Mouse (Mus musculus): Measurements from ENCODE around the gene Kcnq5. TPM values are rescaled to one million over a fixed set of nuclear protein-coding genes. Genes with fewer than 3 reads are reported as not detected.
"Not testable (repeated sequence)": the region's sequence is repeated elsewhere in the genome, so short reads cannot be mapped to it uniquely, and the experiment has no call there.

The Kcnq5 gene
- total RNA-seq, 2 experiments from 2014 or later, result 2.1 to 3.0 TPM

GRCm38 (mm10) chr1:21684444-21684843 lies 277.3 kb downstream of the Kcnq5 start:
- intact Hi-C loops (cut with DNase I), result no loop called here
- no peak for DNase-seq

DNA sequence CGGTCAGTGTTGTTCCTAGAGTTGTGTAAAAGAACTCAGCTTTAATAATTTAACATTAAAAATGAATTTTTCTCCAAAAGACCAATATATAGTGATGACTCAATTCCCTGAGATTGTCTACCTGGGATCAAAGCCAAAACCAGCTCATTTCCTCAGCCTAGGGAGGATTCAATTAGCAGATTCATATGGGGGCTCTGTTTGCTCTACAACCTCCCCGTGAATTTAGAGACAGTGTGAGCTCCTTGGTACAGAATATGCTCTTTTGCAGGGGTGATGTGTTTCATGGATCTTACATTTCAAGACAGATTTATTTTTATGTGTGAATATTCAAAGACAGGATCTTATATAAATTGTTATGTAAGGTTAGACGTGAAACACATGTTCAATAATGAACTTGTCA lies 284.9 kb downstream of the Kcnq5 start:
- intact Hi-C loops (cut with DNase I), result no loop called here
- DNase-seq, result no peak

DNA sequence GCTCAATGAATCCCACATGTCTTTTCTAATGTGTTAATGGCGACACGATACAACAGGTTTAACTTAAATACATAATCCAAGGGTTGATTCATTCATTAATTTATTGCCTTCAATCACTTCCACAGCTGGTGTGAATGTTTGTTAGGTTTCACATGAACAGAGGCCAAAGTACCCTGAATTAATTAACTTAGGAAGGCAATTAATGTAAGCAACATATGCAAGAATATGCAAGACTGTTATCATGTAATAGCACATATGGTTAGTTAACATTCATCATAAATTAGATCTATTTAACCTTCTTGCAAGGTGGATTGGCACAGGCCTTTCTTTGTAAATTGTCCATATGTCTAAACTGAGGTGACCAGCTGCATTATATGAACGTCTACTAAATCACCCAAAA lies 300.9 kb downstream of the Kcnq5 start:
- DNase-seq, result no peak
- intact Hi-C loops (cut with DNase I), result no loop called here

GRCm38 (mm10) chr1:21650820-21651219 lies 310.9 kb downstream of the Kcnq5 start:
- DNase-seq, result no peak
- intact Hi-C loops (cut with DNase I), result no loop called here

- intact Hi-C loops (cut with DNase I), result loop anchor here (10.0 kb wide), 1 partner anchor 199 kb away; no protein-coding TSS in a partner anchor
- peak; percentile 4 to 9 for DNase-seq
Observed at GRCm38 (mm10) chr1:21635406-21635805, 326.3 kb downstream of the Kcnq5 start.

- no peak for DNase-seq
- intact Hi-C loops (cut with DNase I), result loop anchor here (10.0 kb wide), 1 partner anchor 201 kb away; no protein-coding TSS in a partner anchor
Observed at GRCm38 (mm10) chr1:21634013-21634412, 327.7 kb downstream of the Kcnq5 start.

DNA sequence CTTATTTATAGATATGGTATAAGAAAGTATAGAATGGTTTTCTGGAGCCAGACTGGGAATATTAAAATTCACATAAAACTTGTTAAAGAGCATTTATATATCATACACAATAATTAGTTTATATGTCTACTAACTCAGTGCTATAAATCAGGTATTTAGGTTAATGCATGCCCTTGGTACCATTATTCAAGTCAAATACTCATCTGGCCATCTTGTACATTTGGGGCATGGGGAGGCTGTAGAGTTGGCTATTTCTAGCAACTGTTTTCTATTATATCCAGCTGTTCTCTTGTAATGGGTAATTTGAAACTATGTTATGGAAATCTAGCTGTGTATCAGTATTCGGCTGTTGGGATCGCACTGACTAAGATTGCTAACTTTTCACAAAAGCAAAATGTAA lies 339.3 kb downstream of the Kcnq5 start:
- no peak for DNase-seq
- intact Hi-C loops (cut with DNase I), result no loop called here

DNA sequence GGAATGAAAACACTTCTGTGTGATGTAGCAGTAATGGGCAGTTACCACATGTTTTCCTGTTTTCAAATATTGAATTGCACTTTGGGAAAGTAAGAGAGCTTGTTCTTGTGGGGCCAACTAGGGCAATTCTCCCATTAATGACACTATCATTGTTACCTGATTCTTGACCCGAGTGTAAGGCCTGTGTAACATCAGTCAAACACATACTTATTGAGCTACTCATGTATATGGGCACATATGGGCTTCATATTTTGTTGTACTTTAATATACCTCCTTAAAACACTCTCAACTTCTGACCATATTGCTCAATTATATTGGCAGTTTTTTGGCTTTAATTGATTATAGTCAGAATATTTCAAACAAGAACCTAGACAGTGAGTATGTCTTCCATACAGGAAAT lies 339.7 kb downstream of the Kcnq5 start:
- no peak for DNase-seq
- intact Hi-C loops (cut with DNase I), result no loop called here

GRCm38 (mm10) chr1:21618712-21619111 lies 343.0 kb downstream of the Kcnq5 start:
- no peak for DNase-seq
- intact Hi-C loops (cut with DNase I), result loop anchor here (10.0 kb wide), 1 partner anchor 446 kb away; no protein-coding TSS in a partner anchor

- intact Hi-C loops (cut with DNase I), result loop anchor here (10.0 kb wide), 1 partner anchor 448 kb away; no protein-coding TSS in a partner anchor
- no peak for DNase-seq
Observed at GRCm38 (mm10) chr1:21616666-21617065, 345.1 kb downstream of the Kcnq5 start.

- intact Hi-C loops (cut with DNase I), result loop anchor here (5.0 to 10.0 kb wide), 2 partner anchors 82 to 451 kb away; no protein-coding TSS in a partner anchor
- DNase-seq, result peak in 1 of 2 experiments; percentile 13
Observed at GRCm38 (mm10) chr1:21613933-21614332, 347.8 kb downstream of the Kcnq5 start.

DNA sequence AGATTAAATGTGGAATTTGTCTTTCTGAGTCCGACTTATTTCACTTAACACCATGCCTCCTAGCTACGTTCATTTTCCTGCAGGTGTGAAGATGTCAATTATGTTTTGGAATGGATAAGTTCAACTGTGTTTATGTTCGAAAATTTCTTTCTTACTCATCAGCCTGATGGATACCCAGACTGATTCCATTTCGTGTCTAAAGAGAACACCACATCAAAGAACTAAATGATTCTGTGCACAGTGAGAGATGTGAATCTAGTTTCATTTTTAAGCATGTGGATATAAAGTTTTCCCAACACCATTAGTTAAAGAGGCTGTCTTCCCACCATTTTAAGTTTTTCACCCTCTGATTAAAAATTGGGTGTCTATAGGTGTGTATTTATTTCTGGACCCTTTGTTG lies 357.7 kb downstream of the Kcnq5 start:
- intact Hi-C loops (cut with DNase I), result no loop called here
- no peak for DNase-seq

- no peak for DNase-seq
Observed at GRCm38 (mm10) chr1:21602567-21602966, 359.2 kb downstream of the Kcnq5 start.

DNA sequence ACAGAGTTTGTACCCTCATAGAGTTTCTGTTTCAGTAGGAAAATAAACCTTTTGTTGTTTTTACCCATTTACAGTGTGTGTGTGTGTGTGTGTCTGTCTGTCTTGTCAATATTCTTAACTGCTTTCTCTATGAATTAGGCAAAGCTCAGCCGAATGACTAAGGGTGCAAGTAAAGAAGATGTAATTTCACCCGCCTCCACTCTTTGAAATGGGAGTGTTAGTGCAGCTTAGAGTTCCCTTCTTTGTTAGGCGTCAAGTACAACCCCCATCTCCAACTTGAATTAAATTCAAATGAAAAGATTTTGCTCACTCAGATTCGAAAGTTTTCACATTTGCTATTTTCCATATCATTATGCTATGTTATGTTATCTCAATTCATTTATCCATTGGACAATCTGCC lies 361.1 kb downstream of the Kcnq5 start:
- intact Hi-C loops (cut with DNase I), result no loop called here
- DNase-seq, result no peak

More at GRCm38 (mm10) chr1:21602567-21602966, 359.2 kb downstream of the Kcnq5 start:
- intact Hi-C loops (cut with DNase I), result no loop called here

- intact Hi-C loops (cut with DNase I), result no loop called here
- no peak for DNase-seq
Observed at GRCm38 (mm10) chr1:21593872-21594271, 367.9 kb downstream of the Kcnq5 start.

GRCm38 (mm10) chr1:21567397-21567796 lies 394.3 kb downstream of the Kcnq5 start:
- intact Hi-C loops (cut with DNase I); DNase-seq: not testable (repeated sequence)

DNA sequence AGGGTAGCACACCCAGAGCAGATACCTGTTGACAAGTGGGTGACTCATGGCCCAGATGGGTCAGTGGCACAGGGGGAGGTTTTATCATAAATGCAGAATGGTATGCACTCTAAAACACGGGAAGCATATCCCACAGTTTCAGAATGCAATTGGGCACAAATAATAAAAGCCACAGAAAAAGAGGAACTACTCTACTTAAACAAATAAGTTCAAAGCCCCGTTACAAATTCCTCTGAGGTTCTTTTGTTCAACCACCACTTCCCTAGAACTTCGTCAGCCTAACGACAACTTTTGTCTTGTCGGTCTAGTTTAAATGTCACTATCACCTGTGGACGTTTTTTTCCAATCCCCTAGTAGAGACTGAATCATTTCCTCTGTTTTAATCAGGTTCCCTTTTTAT lies 407.1 kb downstream of the Kcnq5 start:
- intact Hi-C loops (cut with DNase I), result no loop called here
- DNase-seq, result no peak

- DNase-seq, result no peak
- intact Hi-C loops (cut with DNase I), result no loop called here
Observed at GRCm38 (mm10) chr1:21552715-21553114, 409.0 kb downstream of the Kcnq5 start.

DNA sequence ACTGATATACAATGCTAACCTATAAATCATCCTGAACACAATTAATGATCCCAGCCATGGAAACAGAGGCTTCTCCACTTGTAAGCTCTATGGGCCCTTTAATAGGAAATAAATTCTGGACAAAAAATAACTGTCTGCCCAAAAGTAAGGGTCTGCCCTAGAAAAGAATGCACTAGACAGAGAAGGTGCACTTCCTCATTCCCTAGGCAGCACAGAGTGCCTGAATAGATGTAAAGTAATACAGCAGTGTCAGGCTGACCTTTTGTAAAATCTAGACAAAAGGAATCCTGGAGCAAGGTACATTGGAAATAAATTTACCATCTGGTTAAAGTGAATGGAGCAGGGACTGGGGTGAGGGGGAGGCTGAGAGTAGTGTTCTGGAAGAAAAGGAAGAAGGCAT lies 417.8 kb downstream of the Kcnq5 start:
- no peak for DNase-seq
- intact Hi-C loops (cut with DNase I), result no loop called here

DNA sequence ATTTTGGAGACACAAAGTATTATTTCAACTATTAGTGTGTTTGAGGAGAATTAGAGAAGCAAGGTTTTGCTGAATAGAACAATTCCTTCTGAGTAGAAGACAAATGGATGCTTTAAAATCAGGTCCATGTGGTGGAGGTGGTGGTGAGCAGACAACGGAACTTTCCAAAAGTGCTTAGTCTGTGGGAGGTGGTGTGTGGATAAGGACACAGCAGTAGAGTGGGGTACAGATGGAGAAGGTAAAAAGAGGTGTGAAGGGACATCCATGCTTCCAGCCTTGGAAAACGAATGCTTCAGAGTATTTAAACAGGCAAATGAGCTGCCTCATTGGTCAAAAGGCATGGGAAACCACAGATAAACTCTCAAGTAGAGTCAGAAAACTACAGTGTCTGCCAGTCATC lies 422.3 kb downstream of the Kcnq5 start:
- no peak for DNase-seq
- intact Hi-C loops (cut with DNase I), result no loop called here

GRCm38 (mm10) chr1:21530823-21531222 lies 430.9 kb downstream of the Kcnq5 start:
- no peak for DNase-seq
- intact Hi-C loops (cut with DNase I), result loop anchor here (5.0 kb wide), 1 partner anchor 81 kb away; no protein-coding TSS in a partner anchor

GRCm38 (mm10) chr1:21521995-21522394 lies 439.7 kb downstream of the Kcnq5 start:
- no peak for DNase-seq
- intact Hi-C loops (cut with DNase I), result no loop called here

DNA sequence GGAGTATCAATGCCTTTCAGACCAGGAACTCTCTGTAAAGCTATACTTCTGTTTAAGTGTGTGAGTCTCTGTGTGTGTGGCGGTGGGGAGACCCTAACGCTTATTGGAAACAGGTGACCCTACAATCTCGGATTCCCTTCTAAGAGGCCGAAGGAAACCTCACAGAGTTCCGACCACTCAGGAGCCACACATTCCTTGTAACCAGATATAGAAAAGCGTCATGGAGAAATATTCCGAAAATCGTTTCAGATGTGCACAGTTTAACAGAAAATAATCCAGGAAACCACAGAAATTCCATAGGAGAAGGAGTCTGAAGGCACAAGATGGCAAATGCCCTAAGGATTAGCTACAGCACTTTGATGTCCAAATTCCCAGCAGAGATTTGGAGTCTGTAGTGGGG lies 440.3 kb downstream of the Kcnq5 start:
- intact Hi-C loops (cut with DNase I), result no loop called here

More for the DNA sequence above, 440.3 kb downstream of the Kcnq5 start:
- no peak for DNase-seq
